Mouse (Mus musculus): ENCODE data around the gene Nlgn2.

Gene Nlgn2

GRCm38 (mm10) chr11:69793429-69793828, 44.2 kb downstream of the Nlgn2 start:
- DNase-seq, result no peak

- DNase-seq, result no peak
Observed at GRCm38 (mm10) chr11:69791420-69791819, 46.2 kb downstream of the Nlgn2 start.

GRCm38 (mm10) chr11:69789431-69789830, 48.2 kb downstream of the Nlgn2 start:
- DNase-seq, result no peak

GRCm38 (mm10) chr11:69787306-69787705, 50.3 kb downstream of the Nlgn2 start:
- DNase-seq, result no peak

- DNase-seq, result peak; percentile 85
Observed at GRCm38 (mm10) chr11:69784793-69785272, 52.8 kb downstream of the Nlgn2 start.

GRCm38 (mm10) chr11:69781828-69782227, 55.8 kb downstream of the Nlgn2 start:
- no peak for DNase-seq

GRCm38 (mm10) chr11:69778985-69779384, 58.6 kb downstream of the Nlgn2 start:
- DNase-seq, result no peak

GRCm38 (mm10) chr11:69778258-69778982, 59.2 kb downstream of the Nlgn2 start:
- no peak for DNase-seq

- no peak for DNase-seq
Observed at GRCm38 (mm10) chr11:69777504-69778257, 59.9 kb downstream of the Nlgn2 start.

GRCm38 (mm10) chr11:69776488-69776887, 61.1 kb downstream of the Nlgn2 start:
- no peak for DNase-seq

- DNase-seq, result no peak
Observed at GRCm38 (mm10) chr11:69775716-69776115, 61.9 kb downstream of the Nlgn2 start.

- DNase-seq, result no peak
Observed at GRCm38 (mm10) chr11:69774961-69775360, 62.6 kb downstream of the Nlgn2 start.
